Mouse (Mus musculus) heart, embryonic 16.5 days (tissue): Measurements from ENCODE around the gene Tmem151a. TPM values are rescaled to one million over a fixed set of nuclear protein-coding genes. Genes with fewer than 3 reads are reported as not detected.

Experiments
- ATAC-seq: fragments of 200-750 bp; cut with Nextera tagmentation; replicated peaks from 2 replicates; pipeline ENCODE4 v1.8.0; 2017; ENCODE audit warnings: moderate number of reproducible peaks; ENCODE audit not compliant: insufficient read depth, low FRiP score; ENCODE audit errors: extremely low read depth
- H3K27ac ChIP-seq: fragments of 300-500 bp; sonication (generic); 2 replicates; pipeline ENCODE4 v1.5.1; 2014; ENCODE audit warnings: mild to moderate bottlenecking, low read length, control low read depth, moderate library complexity
- H3K27me3 ChIP-seq: fragments of 300-500 bp; sonication (generic); 2 replicates; pipeline ENCODE4 v1.6.1; 2014; ENCODE audit warnings: low read length, mixed read lengths; ENCODE audit not compliant: control insufficient read depth, insufficient read depth
- H3K36me3 ChIP-seq: fragments of 300-500 bp; sonication (generic); 2 replicates; pipeline ENCODE4 v1.6.1; 2014; ENCODE audit not compliant: control insufficient read depth, insufficient read depth
- H3K4me1 ChIP-seq: fragments of 300-500 bp; sonication (generic); 2 replicates; pipeline ENCODE4 v1.6.1; 2014; ENCODE audit warnings: low read length, mixed read lengths; ENCODE audit not compliant: control insufficient read depth, insufficient read depth
- H3K4me2 ChIP-seq: fragments of 300-500 bp; sonication (generic); 2 replicates; pipeline ENCODE4 v1.6.1; 2014; ENCODE audit warnings: low read depth, mild to moderate bottlenecking, control low read depth, low read length
- H3K4me3 ChIP-seq: fragments of 300-500 bp; sonication (generic); 2 replicates; pipeline ENCODE4 v1.5.1; 2014; ENCODE audit warnings: mild to moderate bottlenecking, control low read depth, low read length
- H3K9ac ChIP-seq: fragments of 300-500 bp; sonication (generic); 2 replicates; pipeline ENCODE4 v1.6.1; 2014; ENCODE audit warnings: low read length, control low read depth
- H3K9me3 ChIP-seq: fragments of 300-500 bp; sonication (generic); replicated peaks from 2 replicates; pipeline ENCODE4 v1.6.1; 2016; ENCODE audit warnings: low read length; ENCODE audit not compliant: control insufficient read depth
- WGBS: fragments of 180-500 bp; shearing (Covaris S2); extraction: QIAGEN DNeasy Blood & Tissue Kit; methylation state at CpG from one replicate; pipeline ENCODE4 v1.1.7; 2014; 5-methylcytosine and 5-hydroxymethylcytosine counted together
- polyA plus RNA-seq: library from polyadenylated mRNA; unstranded; fragments of >200 nt; fragmentation: Nextera tagmentation; extraction: Ambion mirVana; gene quantifications from 2 replicates; pipeline ENCODE4 v1.2.1, GENCODE M21; 2015

The Tmem151a gene
- polyA plus RNA-seq, 1 experiment from 2014 or later = 4.6 TPM

- Histone ChIP-seq H3K4me1 (peaks cover 23% of the 10 kb centered on the region), H3K27ac (no peak overlapping the region), H3K4me3 (peak overlapping the region; percentile 56), H3K9me3 (no peaks in the 10 kb centered on the region), H3K4me2 (peak overlapping the region; percentile 89), H3K27me3 (no peaks in the 10 kb centered on the region), H3K9ac (peak overlapping the region; percentile 79), H3K36me3 (peaks cover 21% of the 10 kb centered on the region)
- WGBS = 5% methylated on average over 30 of the region's 31 CpGs
- peak; percentile 1; the same call in 1 of the 2 replicates for ATAC-seq
Measured at GRCm38 (mm10) chr19:5097521-5098362, 12.4 kb upstream of the Tmem151a start.

DNA sequence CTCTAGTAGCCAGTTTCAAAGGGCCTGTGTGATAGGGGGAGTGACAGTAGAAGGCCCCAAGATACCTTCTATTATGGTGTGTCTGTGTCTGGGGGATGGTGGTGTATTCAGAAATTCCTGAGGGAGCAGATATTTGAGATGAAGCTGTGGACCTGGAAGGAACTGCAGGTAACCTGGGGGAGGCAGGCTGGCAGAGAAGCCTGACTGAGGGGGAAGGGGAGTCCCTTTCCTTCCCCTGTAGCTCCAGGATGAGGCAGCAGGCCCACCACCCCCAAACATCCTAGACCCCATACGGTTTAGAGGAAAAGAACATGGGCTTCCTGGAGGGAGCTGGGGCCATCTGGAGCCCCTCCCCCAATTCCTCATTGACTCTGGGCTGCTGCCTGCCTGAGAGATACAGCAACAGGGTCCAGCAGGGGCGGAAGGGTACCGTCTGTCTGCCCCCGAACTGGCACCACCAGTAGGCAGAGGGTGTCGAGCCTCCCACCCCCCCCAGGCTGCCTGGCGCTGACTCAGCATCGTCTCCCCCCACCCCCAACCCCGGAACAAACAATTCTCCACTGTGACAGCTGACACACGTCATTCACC lies 10.7 kb upstream of the Tmem151a start:
- Histone ChIP-seq H3K27ac (no peak overlapping the region), H3K27me3 (no peaks in the 10 kb centered on the region), H3K9ac (no peak overlapping the region), H3K4me2 (no peak overlapping the region), H3K4me1 (peaks cover 23% of the 10 kb centered on the region), H3K4me3 (no peak overlapping the region), H3K9me3 (no peaks in the 10 kb centered on the region), H3K36me3 (peaks cover 8% of the 10 kb centered on the region)
- no peak for ATAC-seq
- 5% methylated on average over 9 of the region's 9 CpGs for WGBS

- H3K4me2 ChIP-seq = no peak overlapping the region
- peaks cover 20% of the 10 kb centered on the region for H3K4me1 ChIP-seq
- no peak overlapping the region for H3K27ac ChIP-seq
- peaks cover under 1% of the 10 kb centered on the region for H3K36me3 ChIP-seq
- ATAC-seq = no peak
- H3K27me3 ChIP-seq = no peaks in the 10 kb centered on the region
- H3K9ac ChIP-seq = no peak overlapping the region
- no peak overlapping the region for H3K4me3 ChIP-seq
- 45% methylated on average over 11 of the region's 11 CpGs for WGBS
- no peaks in the 10 kb centered on the region for H3K9me3 ChIP-seq
Measured at GRCm38 (mm10) chr19:5094746-5095417, 9.6 kb upstream of the Tmem151a start.

- under 1% methylated on average over 21 of the region's 21 CpGs for WGBS
- no peaks in the 10 kb centered on the region for H3K9me3 ChIP-seq
- no peaks in the 10 kb centered on the region for H3K27me3 ChIP-seq
- H3K9ac ChIP-seq = no peak overlapping the region
- H3K27ac ChIP-seq = no peak overlapping the region
- peaks cover 21% of the 10 kb centered on the region for H3K4me1 ChIP-seq
- H3K36me3 ChIP-seq = no peaks in the 10 kb centered on the region
- no peak overlapping the region for H3K4me3 ChIP-seq
- peak; percentile 65 for ATAC-seq
- H3K4me2 ChIP-seq = no peak overlapping the region
Measured at GRCm38 (mm10) chr19:5094243-5094632, 8.9 kb upstream of the Tmem151a start.

- Histone ChIP-seq H3K9ac (no peak overlapping the region), H3K4me2 (no peak overlapping the region), H3K4me1 (peaks cover 23% of the 10 kb centered on the region), H3K27me3 (no peaks in the 10 kb centered on the region), H3K36me3 (no peaks in the 10 kb centered on the region), H3K27ac (no peak overlapping the region), H3K9me3 (no peaks in the 10 kb centered on the region), H3K4me3 (no peak overlapping the region)
- 64% methylated on average over 12 of the region's 12 CpGs for WGBS
- ATAC-seq = no peak
Measured at GRCm38 (mm10) chr19:5093481-5094242, 8.3 kb upstream of the Tmem151a start.

DNA sequence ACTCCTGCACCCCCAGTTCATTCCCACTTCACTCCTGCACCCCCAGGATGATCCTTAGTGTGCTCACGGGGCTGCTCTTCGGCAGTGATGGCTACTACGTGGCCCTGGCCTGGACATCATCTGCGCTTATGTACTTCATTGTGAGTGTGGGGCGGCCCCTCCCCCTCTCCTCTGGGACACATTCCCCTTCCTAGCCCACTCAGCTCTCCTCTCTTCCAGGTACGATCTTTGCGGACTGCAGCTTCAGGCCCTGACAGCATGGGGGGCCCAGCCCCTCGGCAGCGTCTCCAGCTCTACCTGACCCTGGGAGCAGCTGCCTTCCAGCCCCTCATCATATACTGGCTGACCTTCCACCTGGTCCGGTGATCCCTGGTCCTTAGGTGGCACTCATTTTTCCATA lies 6.8 kb upstream of the Tmem151a start:
- Histone ChIP-seq H3K9me3 (no peaks in the 10 kb centered on the region), H3K27ac (no peak overlapping the region), H3K27me3 (no peaks in the 10 kb centered on the region), H3K4me2 (no peak overlapping the region), H3K4me3 (no peak overlapping the region), H3K4me1 (peaks cover 19% of the 10 kb centered on the region), H3K9ac (no peak overlapping the region), H3K36me3 (no peaks in the 10 kb centered on the region)
- WGBS = 86% methylated on average over 10 of the region's 10 CpGs
- no peak for ATAC-seq

DNA sequence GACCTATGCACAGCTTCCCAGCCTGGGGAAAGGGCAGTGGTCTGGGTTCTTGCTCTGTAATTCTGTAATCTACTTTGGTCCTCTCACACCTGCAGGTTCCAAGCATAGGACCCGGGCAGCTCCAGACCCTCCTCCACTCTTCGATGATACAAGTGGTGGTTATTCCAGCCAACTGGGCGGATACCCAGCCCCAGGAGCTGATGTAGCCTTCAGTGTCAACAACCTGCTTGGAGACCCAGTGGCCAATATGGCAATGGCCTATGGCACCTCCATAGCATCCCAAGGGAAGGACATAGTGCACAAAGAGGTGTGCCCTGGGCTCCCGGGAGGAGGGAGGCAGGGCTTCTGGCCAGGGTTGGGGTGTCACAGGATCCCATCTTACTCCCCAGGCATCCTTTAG lies 4.0 kb upstream of the Tmem151a start:
- H3K9me3 ChIP-seq = no peaks in the 10 kb centered on the region
- H3K4me1 ChIP-seq = peaks cover 18% of the 10 kb centered on the region
- H3K9ac ChIP-seq = peak overlapping the region; percentile 83; the same call in 1 of the 2 replicates
- WGBS = 90% methylated on average over 4 of the region's 4 CpGs
- H3K27ac ChIP-seq = no peak overlapping the region
- H3K4me2 ChIP-seq = peak overlapping the region; percentile 78
- peak overlapping the region; percentile 85 for H3K4me3 ChIP-seq
- ATAC-seq = no peak
- H3K36me3 ChIP-seq = no peaks in the 10 kb centered on the region
- H3K27me3 ChIP-seq = peaks cover 21% of the 10 kb centered on the region

- H3K9me3 ChIP-seq = no peaks in the 10 kb centered on the region
- H3K27ac ChIP-seq = peak within 1 kb of the TSS; percentile 79
- peak within 1 kb of the TSS; percentile 85 for H3K4me3 ChIP-seq
- H3K4me2 ChIP-seq = peak within 1 kb of the TSS; percentile 78
- peaks cover 31% of the 10 kb centered on the region for H3K27me3 ChIP-seq
- H3K36me3 ChIP-seq = no peaks in the 10 kb centered on the region
- WGBS = under 1% methylated on average over 58 of the region's 58 CpGs
- peaks cover 15% of the 10 kb centered on the region for H3K4me1 ChIP-seq
- H3K9ac ChIP-seq = peak within 1 kb of the TSS; percentile 83
- peak; percentile 91 for ATAC-seq
Measured at GRCm38 (mm10) chr19:5087884-5088728, 2.8 kb upstream of the Tmem151a start, which contains the start of gene Yif1a. Yif1a (plus strand) TSS chr19:5088538.
